Comparison of ENCODE assay signal across 27 mouse cellular contexts in the genomic region with DNA sequence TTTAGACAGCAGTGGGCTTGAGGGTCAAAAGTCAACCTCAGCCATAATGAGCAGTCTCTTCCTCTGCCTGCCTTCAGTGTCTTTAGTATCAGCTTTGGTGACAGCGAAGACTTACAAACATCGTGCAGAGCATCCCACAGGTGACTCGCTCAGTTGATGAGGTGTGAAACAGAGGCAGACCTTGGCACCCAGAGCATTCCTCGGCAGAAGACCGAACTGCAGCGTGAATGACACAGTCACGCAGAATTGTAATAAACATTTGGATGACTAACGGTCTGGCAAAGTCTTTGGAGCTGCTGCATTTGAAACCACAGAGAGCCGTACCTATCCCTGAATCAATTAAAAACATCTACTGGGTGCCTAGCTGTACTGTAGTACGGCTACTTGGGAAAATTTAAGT.
A peak's percentile ranks its signal among the peaks of the same experiment; 100 is the strongest.
DNase-seq lines count a peak whose midpoint lies in the region; ATAC-seq and TF ChIP-seq lines count a peak whose summit lies in the region.
"Had no signal": no experiment of that assay in that cellular context is flagged by ENCODE, and none has a peak within 500 bp of the region (broad histone marks: within the 10 kb centered on the region; RNA-seq: fewer than 3 reads in every experiment).

No protein-coding gene starts in this region.

- no peaks in the 10 kb centered on the region for H3K27me3 ChIP-seq in midbrain, embryonic 10.5 days (ENCODE audit: low read depth, poor library complexity, severe bottlenecking)
- no peaks in the 10 kb centered on the region for H3K27me3 ChIP-seq in midbrain, embryonic 13.5 days
- no peaks in the 10 kb centered on the region for H3K27me3 ChIP-seq in testis, adult 2 months (ENCODE audit: control insufficient read depth, insufficient read depth, low read length)
- H3K27me3 ChIP-seq: embryonic facial prominence, embryonic 13.5 days had no signal

- H3K4me1 ChIP-seq in midbrain, embryonic 10.5 days, result peaks cover 58% of the 10 kb centered on the region
- H3K4me1 ChIP-seq in midbrain, embryonic 13.5 days (replicated peaks), result peaks cover 62% of the 10 kb centered on the region
- no peaks in the 10 kb centered on the region for H3K4me1 ChIP-seq in testis, adult 2 months (ENCODE audit: control insufficient read depth, insufficient read depth, low read length)

- ATAC-seq in midbrain, embryonic 13.5 days, result no peak
- ATAC-seq: activated CD4-positive, CD25-positive, alpha-beta regulatory T cell, adult 4 months; forebrain, embryonic 14.5 days; forebrain, postnatal 0 days; hindbrain, postnatal 0 days; inflammation-experienced regulatory T-cells, adult 6 months; intestine, embryonic 16.5 days had no signal

- 75% methylated on average over 10 of the region's 10 CpGs for WGBS in midbrain, embryonic 10.5 days
- 64% methylated on average over 10 of the region's 10 CpGs for WGBS in midbrain, embryonic 13.5 days

- no peak for TF ChIP-seq CTCF in testis, adult 2 months (IDR thresholded peaks at IDR 0.05; ENCODE audit: control insufficient read depth, insufficient read depth, insufficient replicate concordance, low read depth, low read length)

- H3K9ac ChIP-seq in midbrain, embryonic 13.5 days (replicated peaks), result no peak overlapping the region
- H3K9ac ChIP-seq: embryonic facial prominence, embryonic 13.5 days; forebrain, postnatal 0 days had no signal

- peak; percentile 17 for DNase-seq in embryo, embryonic 10.5 days (ENCODE audit: low spot score)
- DNase-seq in embryo, embryonic 10 days (ENCODE audit: low spot score), result no peak
- DNase-seq in heart, adult 11 months, result peak; percentile 69
- no peak for DNase-seq in heart, postnatal 14 days
- no peak for DNase-seq in midbrain, embryonic 10.5 days (ENCODE audit: low spot score)
- DNase-seq in testis, postnatal 10 days (ENCODE audit: low spot score), result no peak
- DNase-seq: adrenal gland, adult 8-10 months; adrenal gland, postnatal 25 days; cerebellum, adult 18-20 months; cerebellum, adult 9-10 months; cerebellum, postnatal 14 days; embryo, embryonic 11 days; forebrain, postnatal 0 days; gastrocnemius, postnatal 10 days; gastrocnemius, postnatal 36 days; heart, postnatal 36 days had no signal

- no peak overlapping the region for H3K4me3 ChIP-seq in midbrain, embryonic 10.5 days
- no peak overlapping the region for H3K4me3 ChIP-seq in midbrain, embryonic 13.5 days (replicated peaks)
- H3K4me3 ChIP-seq in testis, adult 2 months (ENCODE audit: control insufficient read depth, low read depth, low read length), result peak overlapping the region; percentile 46
- H3K4me3 ChIP-seq: embryonic facial prominence, embryonic 10.5 days; embryonic facial prominence, embryonic 13.5 days; erythroblast, embryonic 14.5 days had no signal

- no peak for TF ChIP-seq POLR2A in testis, adult 2 months (IDR thresholded peaks at IDR 0.05; ENCODE audit: control insufficient read depth, low read depth, low read length)

- H3K4me2 ChIP-seq in midbrain, embryonic 13.5 days (replicated peaks), result no peak overlapping the region
- H3K4me2 ChIP-seq: embryonic facial prominence, embryonic 13.5 days; heart, embryonic 11.5 days had no signal

- peaks cover 16% of the 10 kb centered on the region for H3K36me3 ChIP-seq in midbrain, embryonic 10.5 days
- 0 out of 2 replicates have a peak, but pooled peaks cover 3% of the 10 kb centered on the region for H3K36me3 ChIP-seq in midbrain, embryonic 13.5 days
- H3K36me3 ChIP-seq in testis, adult 2 months (ENCODE audit: control insufficient read depth, insufficient read depth, low read length), result no peaks in the 10 kb centered on the region

- intact Hi-C loops in heart, postnatal 14 days (cut with DNase I), result no loop called here

- H3K27ac ChIP-seq in midbrain, embryonic 10.5 days (replicated peaks), result peak overlapping the region; percentile 75; the same call in 1 of the 2 replicates
- no peak overlapping the region for H3K27ac ChIP-seq in midbrain, embryonic 13.5 days
- no peak overlapping the region for H3K27ac ChIP-seq in testis, adult 2 months (ENCODE audit: control insufficient read depth, insufficient read depth, low read depth, low read length)
- H3K27ac ChIP-seq: embryonic facial prominence, embryonic 10.5 days; embryonic facial prominence, embryonic 13.5 days; hindbrain, postnatal 0 days had no signal

- no peaks in the 10 kb centered on the region for H3K9me3 ChIP-seq in midbrain, embryonic 10.5 days (replicated peaks)
- no peaks in the 10 kb centered on the region for H3K9me3 ChIP-seq in midbrain, embryonic 13.5 days
- H3K9me3 ChIP-seq: embryonic facial prominence, embryonic 10.5 days; embryonic facial prominence, embryonic 13.5 days had no signal

Comparison
In these comparisons a context has a peak if more than half of its experiments do, and no peak if none do; other contexts are left out.
1. DNase-seq: peak in embryo, embryonic 10.5 days (single experiment) and heart, adult 11 months (single experiment); none in embryo, embryonic 10 days (single experiment), heart, postnatal 14 days (0 of 2), midbrain, embryonic 10.5 days (single experiment) and testis, postnatal 10 days (single experiment).